Mouse (Mus musculus) forebrain, embryonic 13.5 days (tissue): Measurements from ENCODE around the gene Rab3c. TPM values are rescaled to one million over a fixed set of nuclear protein-coding genes. Genes with fewer than 3 reads are reported as not detected.

ENCODE experiments used
- ATAC-seq: fragments of 200-750 bp; cut with Nextera tagmentation; 2 replicates; pipeline ENCODE4 v1.8.0; 2017
- H3K27ac ChIP-seq: fragments of 300-500 bp; sonication (generic); 2 replicates; pipeline ENCODE4 v1.5.1; 2015; ENCODE audit warnings: inconsistent platforms, mild to moderate bottlenecking, moderate library complexity
- H3K27me3 ChIP-seq: fragments of 300-500 bp; sonication (generic); 2 replicates; pipeline ENCODE4 v1.6.1; 2015; ENCODE audit warnings: mild to moderate bottlenecking, inconsistent platforms
- H3K36me3 ChIP-seq: fragments of 300-500 bp; sonication (generic); 2 replicates; pipeline ENCODE4 v1.6.1; 2015; ENCODE audit warnings: mild to moderate bottlenecking, inconsistent platforms; ENCODE audit not compliant: poor library complexity, severe bottlenecking
- H3K4me1 ChIP-seq: fragments of 300-500 bp; sonication (generic); 2 replicates; pipeline ENCODE4 v1.6.1; 2015; ENCODE audit warnings: inconsistent platforms
- H3K4me2 ChIP-seq: fragments of 300-500 bp; sonication (generic); 2 replicates; pipeline ENCODE4 v1.6.1; 2015; ENCODE audit warnings: inconsistent platforms, mild to moderate bottlenecking, moderate library complexity
- H3K4me3 ChIP-seq: fragments of 300-500 bp; sonication (generic); 2 replicates; pipeline ENCODE4 v1.5.1; 2015; ENCODE audit warnings: mild to moderate bottlenecking, inconsistent platforms
- H3K9ac ChIP-seq: fragments of 300-500 bp; sonication (generic); 2 replicates; pipeline ENCODE4 v1.6.1; 2015; ENCODE audit warnings: mild to moderate bottlenecking, inconsistent platforms
- H3K9me3 ChIP-seq: fragments of 300-500 bp; sonication (generic); replicated peaks from 2 replicates; pipeline ENCODE4 v1.6.1; 2016; ENCODE audit warnings: inconsistent platforms
- WGBS: fragments of 180-500 bp; shearing (Covaris S2); methylation state at CpG from one replicate; pipeline ENCODE4 v1.1.7; 2015; 5-methylcytosine and 5-hydroxymethylcytosine counted together
- polyA plus RNA-seq: library from polyadenylated mRNA; unstranded; fragments of >200 nt; fragmentation: Nextera tagmentation; extraction: Ambion mirVana; gene quantifications from 2 replicates; pipeline ENCODE4 v1.2.1, GENCODE M21; 2015

Gene Rab3c
- polyA plus RNA-seq, 1 experiment from 2014 or later: 87.2 TPM

- whole genome bisulfite sequencing: 86% methylated on average over 6 of the region's 6 CpGs
- ATAC-seq: no peak
- no peaks in the 10 kb centered on the region for H3K27me3 ChIP-seq
- H3K27ac ChIP-seq: no peak overlapping the region
- no peaks in the 10 kb centered on the region for H3K36me3 ChIP-seq
- H3K9me3 ChIP-seq: no peaks in the 10 kb centered on the region
- no peak overlapping the region for H3K9ac ChIP-seq
- H3K4me1 ChIP-seq: no peaks in the 10 kb centered on the region
- no peak overlapping the region for H3K4me2 ChIP-seq
- H3K4me3 ChIP-seq: no peak overlapping the region
These were observed 105.1 kb downstream of the Rab3c start for GRCm38 (mm10) chr13:110175651-110176050.

- Histone ChIP-seq H3K4me2 (no peak overlapping the region), H3K27ac (peak overlapping the region; percentile 28; the same call in 1 of the 2 replicates), H3K36me3 (no peaks in the 10 kb centered on the region), H3K4me1 (peaks cover 30% of the 10 kb centered on the region), H3K9me3 (no peaks in the 10 kb centered on the region), H3K4me3 (no peak overlapping the region), H3K9ac (no peak overlapping the region), H3K27me3 (no peaks in the 10 kb centered on the region)
- 62% methylated on average over 3 of the region's 3 CpGs for WGBS
- ATAC-seq: 0 out of 2 replicates have a peak, but pooled peaks have one; percentile 50
These were observed 111.1 kb downstream of the Rab3c start for GRCm38 (mm10) chr13:110169669-110170068.

GRCm38 (mm10) chr13:110169152-110169551 lies 111.6 kb downstream of the Rab3c start:
- Histone ChIP-seq H3K27me3 (no peaks in the 10 kb centered on the region), H3K9ac (no peak overlapping the region), H3K4me3 (no peak overlapping the region), H3K9me3 (no peaks in the 10 kb centered on the region), H3K27ac (no peak overlapping the region), H3K4me2 (no peak overlapping the region), H3K36me3 (no peaks in the 10 kb centered on the region), H3K4me1 (peaks cover 30% of the 10 kb centered on the region)
- 47% methylated on average over 4 of the region's 4 CpGs for WGBS
- ATAC-seq: 0 out of 2 replicates have a peak, but pooled peaks have one; percentile 28

GRCm38 (mm10) chr13:110168570-110168969 lies 112.2 kb downstream of the Rab3c start:
- H3K27me3 ChIP-seq: no peaks in the 10 kb centered on the region
- peaks cover 30% of the 10 kb centered on the region for H3K4me1 ChIP-seq
- H3K9ac ChIP-seq: no peak overlapping the region
- peak overlapping the region; percentile 14 for H3K27ac ChIP-seq
- no peak overlapping the region for H3K4me3 ChIP-seq
- H3K36me3 ChIP-seq: no peaks in the 10 kb centered on the region
- H3K4me2 ChIP-seq: no peak overlapping the region
- H3K9me3 ChIP-seq: no peaks in the 10 kb centered on the region
- WGBS: 84% methylated on average over 4 of the region's 4 CpGs
- ATAC-seq: no peak

GRCm38 (mm10) chr13:110166622-110167330 lies 114.0 kb downstream of the Rab3c start:
- Histone ChIP-seq H3K4me2 (no peak overlapping the region), H3K27me3 (no peaks in the 10 kb centered on the region), H3K36me3 (no peaks in the 10 kb centered on the region), H3K27ac (peak overlapping the region; percentile 28; the same call in 1 of the 2 replicates), H3K9ac (no peak overlapping the region), H3K4me1 (peaks cover 30% of the 10 kb centered on the region), H3K9me3 (no peaks in the 10 kb centered on the region), H3K4me3 (no peak overlapping the region)
- ATAC-seq: peak; percentile 78
- WGBS: 55% methylated on average over 3 of the region's 3 CpGs

- WGBS: 40% methylated on average over 4 of the region's 4 CpGs
- ATAC-seq: no peak
These were observed 120.8 kb downstream of the Rab3c start for GRCm38 (mm10) chr13:110159980-110160379.

GRCm38 (mm10) chr13:110158588-110159519 lies 121.9 kb downstream of the Rab3c start:
- WGBS: 37% methylated on average over 7 of the region's 7 CpGs
- no peaks in the 10 kb centered on the region for H3K9me3 ChIP-seq

More at GRCm38 (mm10) chr13:110159980-110160379, 120.8 kb downstream of the Rab3c start:
- H3K9me3 ChIP-seq: no peaks in the 10 kb centered on the region
- H3K9ac ChIP-seq: no peak overlapping the region
- peaks cover 11% of the 10 kb centered on the region for H3K4me1 ChIP-seq
- H3K4me3 ChIP-seq: no peak overlapping the region
- H3K4me2 ChIP-seq: no peak overlapping the region
- H3K36me3 ChIP-seq: no peaks in the 10 kb centered on the region
- no peaks in the 10 kb centered on the region for H3K27me3 ChIP-seq
- no peak overlapping the region for H3K27ac ChIP-seq

GRCm38 (mm10) chr13:110145545-110145944 lies 135.3 kb downstream of the Rab3c start:
- no peak overlapping the region for H3K4me2 ChIP-seq
- H3K27ac ChIP-seq: no peak overlapping the region
- H3K27me3 ChIP-seq: no peaks in the 10 kb centered on the region
- no peak overlapping the region for H3K4me3 ChIP-seq
- peaks cover 16% of the 10 kb centered on the region for H3K4me1 ChIP-seq
- 62% methylated on average over 3 of the region's 3 CpGs for WGBS
- no peak for ATAC-seq
- no peak overlapping the region for H3K9ac ChIP-seq
- no peaks in the 10 kb centered on the region for H3K9me3 ChIP-seq
- H3K36me3 ChIP-seq: no peaks in the 10 kb centered on the region

More at GRCm38 (mm10) chr13:110158588-110159519, 121.9 kb downstream of the Rab3c start:
- H3K9ac ChIP-seq: no peak overlapping the region
- no peak overlapping the region for H3K4me3 ChIP-seq
- H3K27me3 ChIP-seq: no peaks in the 10 kb centered on the region
- no peaks in the 10 kb centered on the region for H3K36me3 ChIP-seq
- no peak overlapping the region for H3K4me2 ChIP-seq
- ATAC-seq: peak; percentile 34; the same call in 1 of the 2 replicates
- H3K27ac ChIP-seq: peak overlapping the region; percentile 65
- H3K4me1 ChIP-seq: peaks cover 11% of the 10 kb centered on the region

GRCm38 (mm10) chr13:110145019-110145418 lies 135.8 kb downstream of the Rab3c start:
- WGBS: 52% methylated on average over 8 of the region's 8 CpGs

GRCm38 (mm10) chr13:110139339-110139738 lies 141.5 kb downstream of the Rab3c start:
- Histone ChIP-seq H3K4me1 (0 out of 2 replicates have a peak, but pooled peaks cover 1% of the 10 kb centered on the region), H3K9me3 (no peaks in the 10 kb centered on the region), H3K36me3 (no peaks in the 10 kb centered on the region), H3K27ac (no peak overlapping the region), H3K4me3 (no peak overlapping the region), H3K4me2 (no peak overlapping the region), H3K9ac (no peak overlapping the region), H3K27me3 (no peaks in the 10 kb centered on the region)
- WGBS: 54% methylated on average over 5 of the region's 5 CpGs
- ATAC-seq: peak; percentile 90

More at GRCm38 (mm10) chr13:110145019-110145418, 135.8 kb downstream of the Rab3c start:
- Histone ChIP-seq H3K9me3 (no peaks in the 10 kb centered on the region), H3K4me3 (no peak overlapping the region), H3K27ac (0 out of 2 replicates have a peak overlapping the region, but pooled peaks have one; percentile 7), H3K36me3 (no peaks in the 10 kb centered on the region), H3K9ac (no peak overlapping the region), H3K4me1 (peaks cover 16% of the 10 kb centered on the region), H3K4me2 (no peak overlapping the region), H3K27me3 (no peaks in the 10 kb centered on the region)
- ATAC-seq: peak; percentile 62; the same call in 1 of the 2 replicates

- H3K9ac ChIP-seq: no peak overlapping the region
- no peaks in the 10 kb centered on the region for H3K4me1 ChIP-seq
- H3K4me2 ChIP-seq: no peak overlapping the region
- H3K4me3 ChIP-seq: no peak overlapping the region
- H3K9me3 ChIP-seq: no peaks in the 10 kb centered on the region
- ATAC-seq: no peak
- no peak overlapping the region for H3K27ac ChIP-seq
- 80% methylated on average over 5 of the region's 5 CpGs for WGBS
- H3K36me3 ChIP-seq: no peaks in the 10 kb centered on the region
- no peaks in the 10 kb centered on the region for H3K27me3 ChIP-seq
These were observed 142.2 kb downstream of the Rab3c start for GRCm38 (mm10) chr13:110138644-110139043.
